Mouse (Mus musculus) limb, embryonic 15.5 days (tissue): ENCODE measurements around the gene Copz1. TPM values are rescaled to one million over a fixed set of nuclear protein-coding genes. Genes with fewer than 3 reads are reported as not detected.

ENCODE experiments used
- ATAC-seq: fragments of 200-750 bp; cut with Nextera tagmentation; 2 replicates; pipeline ENCODE4 v1.8.0; 2017; ENCODE audit warnings: low read depth, moderate TSS enrichment; ENCODE audit not compliant: insufficient number of reproducible peaks, low FRiP score, low TSS enrichment
- H3K27ac ChIP-seq: fragments of 300-500 bp; sonication (generic); 2 replicates; pipeline ENCODE4 v1.5.1; 2015; ENCODE audit warnings: moderate library complexity, mild to moderate bottlenecking, inconsistent platforms
- H3K27me3 ChIP-seq: fragments of 300-500 bp; sonication (generic); 2 replicates; pipeline ENCODE4 v1.6.1; 2015; ENCODE audit warnings: inconsistent platforms
- H3K36me3 ChIP-seq: fragments of 300-500 bp; sonication (generic); 2 replicates; pipeline ENCODE4 v1.6.1; 2015; ENCODE audit warnings: inconsistent platforms
- H3K4me1 ChIP-seq: fragments of 300-500 bp; sonication (generic); 2 replicates; pipeline ENCODE4 v1.6.1; 2015; ENCODE audit warnings: inconsistent platforms
- H3K4me2 ChIP-seq: fragments of 300-500 bp; sonication (generic); 2 replicates; pipeline ENCODE4 v1.6.1; 2015; ENCODE audit warnings: mild to moderate bottlenecking, inconsistent platforms
- H3K4me3 ChIP-seq: fragments of 300-500 bp; sonication (generic); 2 replicates; pipeline ENCODE4 v1.5.1; 2015; ENCODE audit warnings: mild to moderate bottlenecking, inconsistent platforms
- H3K9ac ChIP-seq: fragments of 300-500 bp; sonication (generic); 2 replicates; pipeline ENCODE4 v1.6.1; 2015; ENCODE audit warnings: inconsistent platforms
- H3K9me3 ChIP-seq: fragments of 300-500 bp; sonication (generic); 2 replicates; pipeline ENCODE4 v1.6.1; 2016; ENCODE audit warnings: inconsistent platforms
- WGBS: fragments of 180-500 bp; shearing (Covaris S2); methylation state at CpG from one replicate; pipeline ENCODE4 v1.1.7; 2015; 5-methylcytosine and 5-hydroxymethylcytosine counted together
- polyA plus RNA-seq: library from polyadenylated mRNA; unstranded; fragments of >200 nt; fragmentation: Nextera tagmentation; extraction: Ambion mirVana; gene quantifications from 2 replicates; pipeline ENCODE4 v1.2.1, GENCODE M21; 2015

Copz1 gene
- polyA plus RNA-seq, 1 experiment from 2014 or later = 270 TPM

DNA sequence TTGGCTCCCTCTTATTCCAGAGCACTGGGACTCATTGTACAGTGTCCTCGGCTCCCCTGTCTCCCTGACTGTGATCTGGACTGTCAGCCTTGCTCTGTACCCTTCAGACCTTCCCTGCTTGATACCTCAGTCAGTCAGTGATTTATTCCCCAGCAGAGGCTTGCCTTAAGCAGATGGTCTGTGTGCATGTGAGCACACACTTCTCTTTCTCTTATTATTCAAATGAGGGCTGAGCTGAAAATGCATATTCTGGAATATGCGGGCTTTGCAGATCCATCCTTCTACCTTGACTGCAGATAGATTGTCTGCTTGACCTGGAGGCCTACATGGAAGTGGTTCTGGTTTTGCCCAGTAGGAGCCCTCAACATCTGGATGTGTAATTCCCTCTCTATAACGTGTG is 25.5 kb downstream of the Copz1 start:
- WGBS = 68% methylated on average over 3 of the region's 3 CpGs
- no peak overlapping the region for H3K4me3 ChIP-seq
- no peak overlapping the region for H3K4me2 ChIP-seq
- H3K9me3 ChIP-seq = no peaks in the 10 kb centered on the region
- no peaks in the 10 kb centered on the region for H3K27me3 ChIP-seq
- peaks cover 31% of the 10 kb centered on the region for H3K36me3 ChIP-seq
- 0 out of 2 replicates have a peak overlapping the region, but pooled peaks have one; percentile 97 for H3K27ac ChIP-seq
- ATAC-seq = no peak
- H3K9ac ChIP-seq = no peak overlapping the region
- peaks cover 78% of the 10 kb centered on the region for H3K4me1 ChIP-seq

- Histone ChIP-seq H3K4me1 (peaks cover 87% of the 10 kb centered on the region), H3K4me2 (peak overlapping the region; percentile 40; the same call in 1 of the 2 replicates), H3K9ac (no peak overlapping the region), H3K9me3 (no peaks in the 10 kb centered on the region), H3K27me3 (no peaks in the 10 kb centered on the region), H3K27ac (peak overlapping the region; percentile 97), H3K36me3 (peaks cover 24% of the 10 kb centered on the region), H3K4me3 (no peak overlapping the region)
- ATAC-seq = no peak
- 51% methylated on average over 5 of the region's 5 CpGs for WGBS
These were observed 26.5 kb downstream of the Copz1 start for GRCm38 (mm10) chr15:103298861-103299616.

GRCm38 (mm10) chr15:103299644-103300043 is 27.1 kb downstream of the Copz1 start:
- peaks cover 24% of the 10 kb centered on the region for H3K36me3 ChIP-seq
- H3K9me3 ChIP-seq = no peaks in the 10 kb centered on the region
- H3K4me1 ChIP-seq = peaks cover 91% of the 10 kb centered on the region
- no peak for ATAC-seq
- H3K27me3 ChIP-seq = no peaks in the 10 kb centered on the region
- H3K4me2 ChIP-seq = peak overlapping the region; percentile 40
- 32% methylated on average over 8 of the region's 8 CpGs for WGBS
- peak overlapping the region; percentile 19; the same call in 1 of the 2 replicates for H3K4me3 ChIP-seq
- H3K9ac ChIP-seq = no peak overlapping the region
- H3K27ac ChIP-seq = peak overlapping the region; percentile 97

GRCm38 (mm10) chr15:103300067-103300471 is 27.6 kb downstream of the Copz1 start:
- peak overlapping the region; percentile 19; the same call in 1 of the 2 replicates for H3K4me3 ChIP-seq
- WGBS = 10% methylated on average over 18 of the region's 18 CpGs

DNA sequence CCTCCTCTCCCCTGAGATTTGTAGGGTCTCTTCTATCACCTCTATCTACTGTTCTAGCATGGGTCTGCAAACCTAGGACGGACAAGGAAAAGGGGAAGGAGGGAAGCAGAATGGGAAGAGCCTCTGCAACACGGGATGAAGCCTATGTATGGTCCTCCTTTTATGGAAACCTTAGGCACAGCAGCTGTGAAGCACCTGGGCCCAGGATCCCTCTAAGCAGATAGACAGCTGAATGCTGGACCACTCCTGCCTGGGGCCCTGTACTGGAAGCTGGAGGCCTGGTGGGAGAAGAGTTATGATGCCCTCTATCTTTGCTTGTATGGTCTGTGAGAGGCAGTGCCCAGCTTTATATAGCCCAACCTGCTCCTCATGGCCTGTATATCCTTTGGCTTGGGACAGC is 28.0 kb downstream of the Copz1 start:
- Histone ChIP-seq H3K9ac (no peak overlapping the region), H3K4me3 (peak overlapping the region; percentile 19; the same call in 1 of the 2 replicates), H3K27ac (peak overlapping the region; percentile 97), H3K4me1 (peaks cover 87% of the 10 kb centered on the region), H3K4me2 (peak overlapping the region; percentile 40), H3K27me3 (no peaks in the 10 kb centered on the region), H3K9me3 (no peaks in the 10 kb centered on the region), H3K36me3 (peaks cover 24% of the 10 kb centered on the region)
- WGBS = 6% methylated on average over 2 of the region's 2 CpGs
- no peak for ATAC-seq

More at GRCm38 (mm10) chr15:103300067-103300471, 27.6 kb downstream of the Copz1 start:
- peak overlapping the region; percentile 40 for H3K4me2 ChIP-seq
- peaks cover 24% of the 10 kb centered on the region for H3K36me3 ChIP-seq
- no peak overlapping the region for H3K9ac ChIP-seq
- peak overlapping the region; percentile 97 for H3K27ac ChIP-seq
- H3K9me3 ChIP-seq = no peaks in the 10 kb centered on the region
- H3K27me3 ChIP-seq = no peaks in the 10 kb centered on the region
- peak; percentile 59; the same call in 1 of the 2 replicates for ATAC-seq
- H3K4me1 ChIP-seq = peaks cover 90% of the 10 kb centered on the region

GRCm38 (mm10) chr15:103301046-103301445 is 28.5 kb downstream of the Copz1 start:
- Histone ChIP-seq H3K27me3 (no peaks in the 10 kb centered on the region), H3K36me3 (peaks cover 24% of the 10 kb centered on the region), H3K27ac (peak overlapping the region; percentile 97), H3K9me3 (no peaks in the 10 kb centered on the region), H3K4me3 (0 out of 2 replicates have a peak overlapping the region, but pooled peaks have one; percentile 19), H3K4me2 (peak overlapping the region; percentile 40; the same call in 1 of the 2 replicates), H3K4me1 (peaks cover 86% of the 10 kb centered on the region), H3K9ac (no peak overlapping the region)
- WGBS = 6% methylated on average over 2 of the region's 2 CpGs
- ATAC-seq = peak; percentile 49

- peak overlapping the region; percentile 97 for H3K27ac ChIP-seq
- H3K4me3 ChIP-seq = no peak overlapping the region
- peaks cover 21% of the 10 kb centered on the region for H3K36me3 ChIP-seq
- H3K4me2 ChIP-seq = no peak overlapping the region
- no peak overlapping the region for H3K9ac ChIP-seq
- H3K9me3 ChIP-seq = no peaks in the 10 kb centered on the region
- WGBS = 25% methylated on average over 5 of the region's 5 CpGs
- H3K4me1 ChIP-seq = peaks cover 88% of the 10 kb centered on the region
- no peak for ATAC-seq
- no peaks in the 10 kb centered on the region for H3K27me3 ChIP-seq
These were observed 29.2 kb downstream of the Copz1 start for GRCm38 (mm10) chr15:103301547-103302340.

GRCm38 (mm10) chr15:103302341-103303021 is 30.0 kb downstream of the Copz1 start:
- Histone ChIP-seq H3K9me3 (no peaks in the 10 kb centered on the region), H3K4me3 (no peak overlapping the region), H3K9ac (no peak overlapping the region), H3K27ac (peak overlapping the region; percentile 97), H3K36me3 (peaks cover 14% of the 10 kb centered on the region), H3K27me3 (no peaks in the 10 kb centered on the region), H3K4me2 (no peak overlapping the region), H3K4me1 (peaks cover 90% of the 10 kb centered on the region)
- 18% methylated on average over 6 of the region's 6 CpGs for WGBS
- ATAC-seq = no peak

- Histone ChIP-seq H3K4me1 (peaks cover 84% of the 10 kb centered on the region), H3K36me3 (0 out of 2 replicates have a peak, but pooled peaks cover 1% of the 10 kb centered on the region), H3K27ac (peak overlapping the region; percentile 97), H3K27me3 (no peaks in the 10 kb centered on the region), H3K4me3 (peak overlapping the region; percentile 48), H3K4me2 (peak overlapping the region; percentile 76), H3K9me3 (no peaks in the 10 kb centered on the region), H3K9ac (peak overlapping the region; percentile 24)
- WGBS = 10% methylated on average over 8 of the region's 8 CpGs
- no peak for ATAC-seq
These were observed 31.6 kb downstream of the Copz1 start for GRCm38 (mm10) chr15:103303916-103304615.

- Histone ChIP-seq H3K9ac (peak overlapping the region; percentile 24), H3K4me2 (peak overlapping the region; percentile 76), H3K36me3 (no peaks in the 10 kb centered on the region), H3K9me3 (no peaks in the 10 kb centered on the region), H3K4me1 (peaks cover 79% of the 10 kb centered on the region), H3K27me3 (no peaks in the 10 kb centered on the region), H3K27ac (peak overlapping the region; percentile 97), H3K4me3 (peak overlapping the region; percentile 48)
- WGBS = under 1% methylated on average over 9 of the region's 9 CpGs
- ATAC-seq = no peak
These were observed 32.1 kb downstream of the Copz1 start for GRCm38 (mm10) chr15:103304616-103304969.

GRCm38 (mm10) chr15:103305070-103305678 is 32.7 kb downstream of the Copz1 start:
- Histone ChIP-seq H3K4me2 (peak overlapping the region; percentile 76), H3K27me3 (no peaks in the 10 kb centered on the region), H3K36me3 (no peaks in the 10 kb centered on the region), H3K9ac (peak overlapping the region; percentile 50), H3K9me3 (no peaks in the 10 kb centered on the region), H3K4me1 (peaks cover 73% of the 10 kb centered on the region), H3K27ac (peak overlapping the region; percentile 97), H3K4me3 (peak overlapping the region; percentile 48)
- WGBS = under 1% methylated on average over 59 of the region's 71 CpGs
- ATAC-seq = peak; percentile 95
